Mouse (Mus musculus) olfactory bulb, adult 2 months (tissue): ENCODE measurements at regions not wholly inside any gene's neighbourhood (a gene's known extent, or its start where the extent isn't known, plus 50 kb on each side); places are given as distances from the start of the nearest gene placed in this dataset.

Experiments used
- CTCF ChIP-seq: fragments of 200-500 bp; IDR thresholded peaks from 2 replicates; pipeline ENCODE4 v1.5.1; 2012; ENCODE audit warnings: low read depth, mild to moderate bottlenecking, low read length, moderate library complexity; ENCODE audit not compliant: insufficient read depth
- POLR2A ChIP-seq: fragments of 200-500 bp; IDR thresholded peaks from 2 replicates; pipeline ENCODE4 v1.6.1; 2012; ENCODE audit warnings: mild to moderate bottlenecking, low read depth, low read length, moderate library complexity; ENCODE audit not compliant: insufficient read depth

DNA sequence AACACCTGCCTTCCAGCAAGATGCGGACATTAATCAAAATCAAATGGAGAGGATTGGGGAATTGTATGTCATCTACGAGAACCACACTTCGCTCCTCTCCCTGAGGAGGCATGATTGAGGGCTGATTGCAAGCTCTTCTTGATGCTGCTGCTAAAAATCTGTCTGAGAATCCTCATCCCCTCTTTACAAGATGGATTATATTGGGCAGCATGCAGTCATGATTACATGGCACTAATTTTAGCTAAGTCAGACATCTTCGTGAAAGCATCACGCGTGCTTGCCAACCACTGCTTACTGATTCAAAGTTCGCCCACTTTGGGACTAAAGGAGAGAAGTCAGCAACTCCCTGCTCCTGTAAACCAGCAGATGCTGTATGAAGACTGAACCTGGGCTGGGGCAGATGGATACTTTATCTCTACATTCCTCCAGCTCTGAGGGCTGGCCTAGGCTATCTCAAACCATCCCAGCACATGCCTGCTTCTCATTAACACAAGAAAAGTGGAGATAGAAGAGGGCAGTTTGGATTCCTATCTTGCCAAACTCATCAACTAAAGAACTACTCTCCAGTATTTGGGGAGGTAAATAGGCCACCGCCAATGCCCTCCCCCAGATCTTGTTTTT is 84.4 kb downstream of the Hlx start:
- TF ChIP-seq CTCF (no peak), POLR2A (no peak)
